Mouse (Mus musculus) erythroid progenitor cell, adult 5-6 weeks (primary cell): ENCODE measurements around the gene Lix1l. TPM values are rescaled to one million over a fixed set of nuclear protein-coding genes. Genes with fewer than 3 reads are reported as not detected.
"Not testable (repeated sequence)": the region's sequence is repeated elsewhere in the genome, so short reads cannot be mapped to it uniquely, and the experiment has no call there.

Experiments
- ATAC-seq: replicated peaks from 2 replicates; pipeline ENCODE4 v1.8.0; 2016; ENCODE audit warnings: moderate number of reproducible peaks, mild to moderate bottlenecking, moderate TSS enrichment, inconsistent platforms; ENCODE audit not compliant: poor library complexity, low FRiP score, severe bottlenecking
- total RNA-seq, 2 experiments: library from RNA; stranded (forward) in 1 of 2; stranded (reverse) in 1 of 2; fragments of 150-400 nt in 1 of 2; fragments of 186-747, 209-891 nt in 1 of 2; gene quantifications; 2 replicates each; pipeline versions ENCODE4 v1.2.3 to v1.2.4; 2015 to 2017; ENCODE audit warnings: low replicate concordance in 2 of 2

Gene Lix1l
- total RNA-seq, 2 experiments from 2014 or later: not detected

DNA sequence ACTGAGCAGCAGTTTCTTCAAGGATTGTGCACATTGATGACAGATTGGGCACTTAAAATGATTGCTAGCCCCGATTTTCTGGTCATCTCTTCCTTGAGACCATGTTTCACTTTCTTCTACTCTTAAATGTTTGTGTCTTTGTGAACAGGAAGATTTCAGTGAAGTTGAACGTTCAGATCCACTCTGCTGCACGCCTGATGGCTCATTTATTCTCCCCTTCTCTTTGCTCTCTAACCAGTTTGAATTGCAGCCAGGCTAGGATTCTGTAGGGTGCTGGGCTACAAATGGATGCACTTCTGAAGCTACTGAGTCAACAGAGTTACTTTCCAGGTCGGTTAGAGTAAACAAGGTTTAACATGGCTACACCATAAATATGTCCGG lies 1.7 kb downstream of the Lix1l start:
- ATAC-seq: no peak

- ATAC-seq: no peak
These were observed 2.4 kb downstream of the Lix1l start for GRCm38 (mm10) chr3:96603311-96603710.

- not testable (repeated sequence) for ATAC-seq
These were observed 5.1 kb downstream of the Lix1l start for GRCm38 (mm10) chr3:96606007-96606406.

DNA sequence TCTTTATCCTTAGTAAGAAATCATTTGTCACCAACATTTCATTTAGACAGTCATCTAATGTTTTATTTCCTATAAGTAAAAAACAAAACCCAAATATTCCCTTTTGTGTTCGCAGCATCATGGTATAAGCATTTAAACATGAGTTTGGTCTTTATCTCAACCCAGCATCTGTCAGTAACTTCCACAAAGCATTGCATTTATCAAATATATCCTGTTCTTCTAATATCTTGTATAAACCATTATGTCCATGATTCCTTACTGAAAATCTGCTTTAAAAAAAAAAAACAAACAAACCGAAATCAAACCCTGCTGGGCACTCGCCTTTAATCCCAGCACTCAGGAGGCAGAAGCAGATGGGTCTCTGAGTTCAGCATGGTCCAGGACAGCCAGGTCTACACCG lies 5.7 kb downstream of the Lix1l start:
- ATAC-seq: no peak

DNA sequence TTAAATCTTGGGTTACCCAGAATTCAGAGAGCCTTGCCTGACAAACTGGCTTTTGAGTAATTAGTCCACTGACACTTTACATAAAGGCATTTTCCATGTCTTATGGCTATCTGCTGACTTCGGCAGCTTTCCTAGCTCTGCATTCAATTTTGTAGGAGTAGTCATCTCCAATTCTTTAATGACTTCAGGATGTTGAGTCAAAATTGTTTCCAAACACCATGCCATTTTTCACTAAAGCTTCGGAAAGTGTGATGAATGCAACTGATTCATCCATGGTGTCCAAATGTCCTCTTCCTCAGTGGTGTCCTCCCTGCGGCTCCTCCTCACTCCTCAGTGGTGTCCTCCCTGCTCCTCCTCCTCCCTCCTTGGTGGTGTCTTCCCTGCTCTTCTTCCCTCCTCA lies 17.0 kb downstream of the Lix1l start:
- ATAC-seq: no peak

DNA sequence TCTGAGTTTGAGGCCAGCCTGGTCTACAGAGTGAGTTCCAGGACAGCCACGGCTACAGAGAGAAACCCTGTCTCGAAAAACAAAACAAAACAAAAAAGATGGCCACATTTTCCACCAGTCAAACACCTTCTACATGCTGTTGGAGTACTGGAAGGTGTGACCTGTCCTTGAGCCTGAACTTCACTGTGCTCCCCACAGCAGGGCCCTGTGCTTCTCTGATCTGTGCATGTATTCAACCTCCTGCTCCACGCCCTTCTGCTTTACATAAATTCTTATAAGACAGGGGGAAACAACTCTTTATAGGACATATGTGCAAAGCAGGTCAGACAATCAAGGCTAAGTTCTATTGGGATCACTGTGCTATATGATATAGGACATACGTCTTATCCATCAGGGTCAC lies 22.3 kb downstream of the Lix1l start:
- ATAC-seq: no peak

- ATAC-seq: peak; percentile 97
These were observed 29.0 kb downstream of the Lix1l start, which contains the start of gene Rbm8a for GRCm38 (mm10) chr3:96629729-96630600. Gene Rbm8a, plus strand, starts transcription at chr3:96629933.

DNA sequence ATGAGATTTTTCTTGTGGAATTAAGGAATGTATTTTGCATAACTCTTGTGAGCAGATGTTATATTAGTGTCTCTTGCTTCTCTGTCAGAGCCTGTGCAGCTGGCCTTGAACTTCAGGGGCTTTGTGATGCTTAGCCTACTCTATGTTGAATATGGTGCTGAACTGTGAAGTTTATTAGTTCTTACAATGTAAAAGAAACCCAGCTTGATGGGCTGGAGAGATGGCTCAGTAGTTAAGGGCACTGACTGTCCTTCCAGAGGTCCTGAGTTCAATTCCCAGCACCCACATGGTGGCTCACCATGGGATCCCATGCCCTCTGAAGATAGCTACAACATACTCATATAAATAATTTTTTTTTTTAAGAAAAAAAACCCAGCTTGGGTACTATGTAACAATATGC lies 31.1 kb downstream of the Lix1l start:
- no peak for ATAC-seq

DNA sequence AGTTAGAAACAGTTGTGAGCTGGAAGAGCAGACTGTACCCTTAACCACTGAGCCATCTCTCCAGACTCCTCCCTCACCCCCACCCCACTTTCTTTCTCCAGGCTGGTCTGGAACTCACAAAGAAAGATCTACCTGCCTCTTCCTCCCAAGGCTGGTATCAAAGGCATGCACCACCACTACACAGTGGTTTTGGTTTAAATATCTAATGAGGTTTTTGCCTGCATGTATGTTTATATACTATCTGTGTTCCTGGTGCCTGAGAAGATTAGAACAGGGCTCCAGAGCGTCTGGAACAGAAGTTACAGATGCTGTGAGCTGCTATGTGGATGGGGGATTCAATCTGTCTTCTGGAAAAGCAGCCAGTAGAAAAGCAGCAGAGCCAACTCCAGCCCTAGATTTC lies 33.1 kb downstream of the Lix1l start:
- no peak for ATAC-seq

- peak; percentile 96 for ATAC-seq
These were observed 34.3 kb downstream of the Lix1l start, which contains the start of the genes Pex11b and Gm42957 for GRCm38 (mm10) chr3:96634928-96635879. Gene Pex11b, plus strand, starts transcription at chr3:96635376. Gene Gm42957, plus strand, starts transcription at chr3:96635474.

DNA sequence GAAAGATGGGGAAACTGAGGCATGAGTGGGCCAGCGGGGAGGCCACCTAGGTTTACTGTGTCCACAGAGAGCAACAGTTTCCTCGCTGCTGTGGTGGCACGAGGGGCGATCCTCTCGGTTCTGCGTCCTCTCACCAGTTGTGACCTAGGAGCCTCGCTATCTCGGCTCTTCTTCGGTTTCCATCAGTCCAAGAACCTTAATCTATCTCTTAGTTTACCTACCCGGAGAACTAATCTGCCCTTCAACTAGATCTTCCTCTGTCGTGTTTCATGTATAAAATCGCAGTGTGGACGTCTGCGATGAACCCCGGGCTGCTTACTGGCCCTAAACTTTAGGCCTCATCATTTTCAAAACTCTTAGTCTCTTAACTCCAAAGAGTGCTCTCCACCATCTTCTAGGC lies 35.0 kb downstream of the Lix1l start:
- no peak for ATAC-seq

- ATAC-seq: no peak
These were observed 35.5 kb downstream of the Lix1l start for GRCm38 (mm10) chr3:96636448-96636847.

DNA sequence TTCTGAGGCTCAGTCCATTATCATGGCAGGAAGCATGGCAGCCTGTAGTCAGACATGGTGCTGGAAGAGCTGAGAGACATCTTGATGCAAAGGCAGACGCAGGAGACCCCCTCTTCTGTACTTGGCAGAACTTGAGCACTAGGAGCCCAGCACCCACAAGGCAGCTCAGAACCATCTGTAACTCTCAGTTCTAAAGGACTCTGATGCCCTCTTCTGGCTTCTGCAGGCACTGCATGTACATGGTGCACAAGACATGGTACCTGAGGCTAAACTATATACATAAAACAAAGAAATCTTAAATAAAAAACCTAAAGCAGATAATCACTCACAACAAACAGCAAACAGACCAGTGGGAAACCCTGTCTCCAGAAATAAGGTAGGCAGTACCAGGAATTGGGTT lies 38.3 kb downstream of the Lix1l start:
- peak; percentile 64; the same call in 1 of the 2 replicates for ATAC-seq

DNA sequence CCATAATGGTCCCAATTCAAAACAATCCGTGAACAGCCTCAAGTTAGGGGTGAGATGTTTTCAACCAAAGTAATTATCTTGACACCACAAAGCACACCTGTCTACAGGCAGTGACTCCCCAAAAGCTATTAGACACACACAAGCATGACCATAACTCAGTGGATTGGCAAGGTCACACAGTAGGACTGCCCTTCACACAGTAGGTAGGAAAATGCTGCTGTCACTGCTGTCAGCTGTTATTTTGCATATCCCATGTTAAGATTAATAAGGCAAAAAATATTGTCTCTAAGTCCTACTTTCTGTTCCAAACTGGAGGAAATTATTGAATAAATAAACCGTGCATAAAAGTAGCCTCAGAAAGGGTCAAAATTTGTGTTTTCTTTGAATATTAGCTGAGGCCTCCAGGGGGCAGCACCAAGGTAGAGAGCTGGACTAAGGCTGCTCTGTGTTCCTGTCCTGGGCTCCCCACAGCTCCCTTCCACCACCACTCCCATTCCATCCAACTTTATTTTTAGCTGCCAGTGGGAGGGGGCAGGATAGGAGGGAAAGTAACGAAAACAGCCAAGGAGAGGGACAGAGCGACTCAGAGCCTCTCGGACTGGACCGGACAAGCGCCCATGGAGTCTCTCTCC lies 44.2 kb downstream of the Lix1l start, which contains the start of gene Itga10:
Itga10 (plus strand) TSS at position 567 of the 632 bp plus-strand sequence.
- ATAC-seq: peak; percentile 66

DNA sequence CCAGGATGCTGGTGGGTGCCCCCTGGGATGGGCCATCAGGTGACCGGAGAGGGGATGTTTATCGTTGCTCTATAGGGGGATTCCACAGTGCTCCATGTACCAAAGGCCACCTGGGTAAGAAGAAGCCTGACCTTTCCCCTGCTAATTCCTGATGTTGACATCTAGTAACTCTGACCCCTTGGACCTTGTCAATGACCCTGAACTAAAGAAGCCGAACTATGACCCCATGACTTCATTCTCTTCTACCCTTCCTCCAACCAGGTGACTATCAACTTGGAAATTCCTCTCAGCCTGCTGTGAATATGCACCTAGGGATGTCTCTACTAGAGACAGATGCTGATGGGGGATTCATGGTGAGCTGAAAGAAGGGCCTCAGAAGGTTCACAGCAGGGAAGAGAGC lies 46.4 kb downstream of the Lix1l start:
- no peak for ATAC-seq

GRCm38 (mm10) chr3:96660901-96661300 lies 60.0 kb downstream of the Lix1l start:
- ATAC-seq: no peak

DNA sequence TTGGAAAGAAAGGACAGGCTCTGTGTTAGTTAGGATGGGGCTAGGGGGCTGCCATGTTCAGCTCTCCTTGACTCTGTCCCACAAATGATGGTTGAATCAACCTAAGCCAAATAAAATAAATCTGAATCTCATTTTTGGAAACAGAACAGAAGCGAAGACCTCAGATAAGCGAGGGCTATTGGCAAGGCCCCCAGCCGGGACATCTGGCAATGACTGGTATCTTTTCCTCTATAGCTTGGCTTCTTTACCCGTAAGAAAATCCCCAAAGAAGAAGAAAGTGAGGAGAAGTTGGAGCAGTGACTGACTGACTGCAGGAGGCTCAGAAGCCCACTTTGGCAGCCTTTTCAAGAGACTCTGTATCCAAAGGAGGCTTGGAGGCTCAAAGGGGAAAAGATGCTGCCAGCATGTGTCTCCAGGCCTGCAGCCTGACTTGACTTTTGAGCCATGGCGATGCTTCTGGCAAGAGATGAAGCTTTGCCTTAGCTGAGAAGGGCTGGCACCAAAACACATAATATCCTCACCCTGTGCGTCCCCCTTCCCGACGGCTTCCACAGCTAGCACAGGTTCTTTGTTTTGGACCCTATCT lies 61.9 kb downstream of the Lix1l start:
- ATAC-seq: no peak

GRCm38 (mm10) chr3:96663432-96664239 lies 62.7 kb downstream of the Lix1l start:
- ATAC-seq: peak; percentile 52
